Mouse (Mus musculus) heart, postnatal 14 days (tissue): ENCODE results near the gene Gm17654. TPM values are rescaled to one million over a fixed set of nuclear protein-coding genes. Genes with fewer than 3 reads are reported as not detected.
A peak's percentile ranks its signal among the peaks of the same experiment; 100 is the strongest.
"Not testable (repeated sequence)": the region's sequence is repeated elsewhere in the genome, so short reads cannot be mapped to it uniquely, and the experiment has no call there.

Source experiments
- DNase-seq, 2 experiments: peaks; one replicate each; pipeline ENCODE4 v3.0.0; 2021 to 2022
- intact Hi-C: fragments of 180-260 bp; cut with DNase I; formaldehyde crosslinking; loops from one replicate; pipeline ENCODE4 v1.15.1; 2025
- long read RNA-seq, 2 experiments: library from polyadenylated mRNA; stranded (forward); transcript quantifications; one replicate each; pipeline ENCODE4 v2.0.0; 2021
- total RNA-seq, 2 experiments: library from RNA; stranded (reverse); gene quantifications; 2 replicates each; pipeline ENCODE4 v1.2.3; 2021

Gene Gm17654
- total RNA-seq, result not detected
- long read RNA-seq, experiment 1, result 0 reads
- long read RNA-seq, experiment 2, result 0 reads

DNA sequence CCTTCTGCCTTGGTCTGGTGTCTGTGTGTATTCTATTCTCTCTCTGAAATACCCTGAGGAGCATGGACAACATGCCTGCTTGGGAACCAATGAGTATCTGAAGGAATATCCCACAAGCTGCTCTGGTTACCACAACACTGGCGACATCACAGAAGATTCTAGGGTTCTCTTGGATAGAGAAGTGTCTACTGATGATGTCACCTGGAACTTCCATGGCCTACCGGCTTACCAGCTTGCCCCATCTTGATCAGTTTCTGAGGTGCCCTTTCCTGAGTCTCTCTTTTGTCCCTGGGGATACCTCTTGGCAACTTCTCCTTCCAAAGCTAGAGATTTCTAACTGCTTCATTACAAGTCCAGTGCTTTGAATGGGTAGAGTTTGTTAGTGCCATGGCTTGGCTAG, at the start of gene Gm17654:
TSS of gene Gm17654 (minus strand) at position 101 of the 400 bp plus-strand sequence.
- DNase-seq, intact Hi-C loops: not testable (repeated sequence)

DNA sequence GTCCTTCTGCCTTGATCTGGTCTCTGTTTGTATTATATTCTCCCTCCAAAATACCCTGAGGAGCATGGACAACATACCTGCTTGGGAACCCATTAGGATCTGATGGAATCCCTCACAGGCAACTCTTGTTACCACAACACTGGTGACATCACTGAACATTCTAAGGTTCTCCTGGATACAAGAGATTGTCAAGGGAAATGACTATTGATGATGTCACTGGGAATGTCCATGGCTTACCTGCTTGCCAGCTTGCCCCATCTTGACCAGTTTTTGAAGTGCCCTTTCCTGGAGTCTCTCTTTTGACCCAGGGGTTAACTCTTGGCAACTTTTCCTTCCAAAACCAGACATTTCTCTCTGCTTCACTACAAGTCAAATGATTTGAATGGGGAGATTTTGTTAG, 29.0 kb upstream of the Gm17654 start, which contains the start of gene Gm10375:
TSS of gene Gm10375 (minus strand) at position 101 of the 400 bp plus-strand sequence.
- intact Hi-C loops, result not testable (repeated sequence)

DNA sequence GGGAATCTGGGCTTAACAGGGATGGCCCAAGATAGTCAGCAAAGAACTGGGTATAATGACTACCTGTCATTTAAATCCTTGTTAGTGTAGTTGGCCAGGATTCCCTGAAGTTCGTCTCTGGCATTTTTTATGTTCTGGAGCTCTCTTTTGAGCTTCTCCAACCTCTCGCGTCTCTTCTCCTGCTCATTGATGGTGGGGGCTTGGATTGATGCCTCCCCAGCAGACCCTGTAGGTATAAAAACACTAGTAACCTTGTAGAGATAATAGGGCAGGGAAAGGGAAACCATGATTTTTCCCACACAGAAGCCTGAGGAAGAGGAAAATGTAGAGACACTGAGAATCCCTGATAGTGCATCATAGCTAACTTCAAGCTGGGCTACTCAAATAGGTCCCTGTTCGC, 977 bp downstream of the Gm17654 start:
- intact Hi-C loops, DNase-seq: not testable (repeated sequence)

More for the DNA sequence above, 29.0 kb upstream of the Gm17654 start, which contains the start of gene Gm10375:
- not testable (repeated sequence) for DNase-seq

DNA sequence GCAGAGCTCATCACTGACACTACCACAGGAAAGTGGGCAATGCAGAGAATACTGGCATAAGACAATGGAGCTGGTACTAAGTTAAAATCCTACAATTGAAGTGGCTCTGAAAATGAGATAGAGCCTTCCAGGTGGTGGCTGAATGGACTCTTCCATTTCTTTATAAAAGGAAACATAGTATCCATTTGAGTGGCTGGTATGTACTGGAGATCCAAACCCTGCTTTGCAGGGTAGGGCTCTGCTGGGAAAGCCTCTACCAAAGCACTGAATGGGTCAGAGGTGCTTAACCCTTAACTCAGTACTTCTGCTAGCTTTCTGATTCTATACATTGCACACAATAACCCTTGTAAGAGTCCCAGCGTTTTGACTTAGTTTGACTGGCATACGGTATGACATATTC, 26.7 kb downstream of the Gm17654 start:
- intact Hi-C loops, result loop anchor here (10.0 kb wide), 1 partner anchor 277 kb away; the partner anchor contains the start of gene Gm9732
- DNase-seq, result not testable (repeated sequence)

DNA sequence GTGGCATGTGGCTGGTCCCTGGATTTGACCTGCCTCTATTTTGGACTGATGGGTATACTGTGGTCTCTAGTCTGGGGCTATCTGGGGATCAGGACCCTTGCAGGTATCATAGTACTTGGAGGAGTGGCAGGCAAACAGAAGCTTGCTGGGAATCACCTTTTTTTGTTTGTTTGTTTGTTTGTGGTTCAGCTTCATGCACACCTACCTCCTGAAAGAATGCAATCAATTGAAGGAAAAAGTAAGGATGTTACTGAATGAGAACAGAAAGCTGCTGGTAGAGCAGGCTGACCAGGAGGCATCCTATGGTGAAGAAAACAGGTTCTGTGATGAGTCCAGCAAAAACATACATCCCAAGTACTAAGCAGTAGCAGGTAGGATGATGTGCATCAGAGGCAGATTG, 32.7 kb downstream of the Gm17654 start:
- DNase-seq, intact Hi-C loops: not testable (repeated sequence)

DNA sequence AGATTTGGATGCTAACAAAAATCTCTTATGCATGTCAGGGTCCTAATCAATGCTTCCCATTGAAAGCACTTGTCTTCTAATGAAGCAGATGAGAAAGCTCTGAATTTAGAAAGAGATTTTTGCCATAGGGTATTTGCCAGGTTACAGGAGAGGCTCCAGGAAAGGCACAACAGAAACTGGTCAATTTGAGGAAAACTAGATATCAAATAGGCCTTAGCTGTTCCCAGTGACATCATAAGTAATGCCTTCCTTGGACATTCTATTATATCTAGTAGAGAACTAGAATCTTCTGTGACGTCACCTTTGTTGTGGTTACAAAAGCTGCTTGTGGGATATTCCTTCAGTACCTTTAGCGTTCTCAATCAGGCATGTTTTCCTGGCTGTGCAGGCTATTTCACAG, 35.7 kb downstream of the Gm17654 start, which contains the start of gene Gm5799:
TSS of gene Gm5799 (plus strand) at position 301 of the 400 bp plus-strand sequence.
- DNase-seq, intact Hi-C loops: not testable (repeated sequence)

DNA sequence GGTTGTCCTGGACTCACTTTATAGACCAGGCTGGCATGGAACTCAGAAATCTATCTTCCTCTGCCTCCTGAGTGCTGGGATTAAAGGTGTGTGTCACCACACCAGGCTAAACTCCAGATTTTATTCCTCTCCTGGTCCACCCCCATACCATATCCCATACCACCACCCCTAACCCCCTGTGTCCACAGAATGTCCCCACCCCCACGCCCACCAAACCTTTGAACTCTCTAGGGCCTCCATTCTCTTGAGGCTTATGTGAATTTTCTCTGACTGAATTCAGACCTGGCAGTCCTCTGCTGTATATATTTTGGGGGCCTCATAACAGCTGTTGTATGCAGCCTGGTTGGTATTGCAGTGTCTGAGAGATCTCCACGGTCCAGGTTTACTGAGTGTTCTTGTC, 40.8 kb downstream of the Gm17654 start:
- intact Hi-C loops, DNase-seq: not testable (repeated sequence)

DNA sequence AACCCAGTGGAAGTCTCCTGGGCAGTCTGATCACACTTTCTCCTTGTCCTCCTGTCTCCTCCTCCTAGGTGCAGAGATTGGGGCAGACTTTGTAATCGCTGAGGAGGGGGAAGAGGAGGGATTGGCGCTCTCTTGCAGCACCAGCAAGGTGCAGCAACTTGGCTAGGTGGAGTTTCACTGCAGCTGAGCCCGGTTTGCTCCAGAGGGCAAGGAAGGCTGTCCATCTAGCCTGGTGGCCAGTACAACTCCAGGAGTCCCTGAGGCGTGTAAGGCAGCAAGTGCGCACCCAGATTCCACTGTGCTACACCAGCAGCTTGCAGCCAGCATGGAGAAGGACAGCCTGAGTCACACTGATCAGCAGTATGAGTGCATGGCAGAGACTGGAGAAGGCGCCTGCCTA, 46.6 kb downstream of the Gm17654 start:
- intact Hi-C loops, result not testable (repeated sequence)
- peak in 1 of 2 experiments; percentile 11 for DNase-seq

DNA sequence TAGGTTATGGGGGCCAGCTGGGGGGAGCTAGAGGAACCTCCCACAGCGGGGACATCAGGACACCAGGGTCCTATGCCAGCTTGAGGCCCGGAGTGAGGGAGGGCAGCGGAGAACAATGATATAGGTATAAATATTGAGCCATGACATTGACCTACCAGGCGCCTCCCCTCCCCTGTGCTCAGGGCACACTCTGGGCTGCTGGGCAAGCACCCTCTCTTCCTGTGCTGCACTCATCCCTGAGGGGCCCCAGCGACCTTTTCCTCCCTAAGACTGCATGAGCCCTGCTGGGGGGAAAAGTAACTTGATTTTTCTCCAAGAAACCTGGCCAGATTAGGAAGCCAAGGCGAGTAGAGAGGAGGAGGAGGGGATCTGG, 46.9 kb downstream of the Gm17654 start:
- intact Hi-C loops, DNase-seq: not testable (repeated sequence)

DNA sequence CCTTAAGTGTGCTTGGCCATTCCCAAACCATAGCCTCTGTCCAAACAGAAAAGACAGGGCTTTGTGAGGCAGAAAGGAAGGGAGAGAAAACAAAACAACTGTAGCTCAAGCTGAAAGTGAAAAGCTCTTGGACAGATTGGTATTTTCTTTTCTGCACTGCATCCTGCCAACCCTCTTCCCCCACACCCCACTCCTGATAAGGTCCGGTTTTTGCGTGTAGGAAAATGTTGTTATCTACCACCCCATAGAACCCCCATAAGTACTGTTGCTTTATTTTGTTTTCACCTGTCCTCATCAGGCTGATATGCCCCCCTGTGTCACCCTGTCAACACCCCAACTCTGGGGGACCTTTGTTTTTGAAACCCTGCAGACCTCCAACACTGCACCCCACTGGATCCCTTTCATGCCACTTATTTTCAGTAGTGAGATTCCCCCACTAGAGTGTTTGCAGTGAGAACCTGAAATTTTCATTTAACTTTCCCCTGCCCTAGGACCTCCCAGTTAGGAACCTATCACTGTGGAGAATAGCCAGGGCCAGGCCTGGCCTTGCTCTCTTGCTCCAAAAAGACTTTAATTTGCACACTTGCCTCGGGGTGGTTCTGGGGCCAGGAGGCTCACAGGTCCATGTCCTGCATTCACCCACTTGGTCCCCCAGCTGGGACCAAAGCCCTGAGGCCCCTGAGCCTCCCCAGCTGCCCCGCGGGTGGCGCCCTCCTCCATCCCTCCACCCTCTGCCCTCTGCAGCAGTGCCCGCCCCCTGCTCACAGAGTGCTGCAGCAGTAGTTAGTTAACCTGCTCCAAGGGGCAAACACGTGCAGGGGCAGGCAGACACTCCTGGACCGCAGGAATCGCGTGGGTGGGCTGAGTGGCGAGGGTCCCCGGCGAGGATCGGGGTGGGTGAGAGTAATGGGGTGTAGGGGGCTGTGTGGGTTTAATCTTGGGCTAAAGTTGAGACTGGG, 47.6 kb downstream of the Gm17654 start:
- DNase-seq, intact Hi-C loops: not testable (repeated sequence)

Other genes with a start within 250 kb of the Gm17654 start
- not detected for gene 1700001F09Rik, start 231.3 kb downstream of the Gm17654 start, total RNA-seq
- not detected for gene Gm8138, start 162.8 kb downstream of the Gm17654 start, total RNA-seq
- not detected for gene Gm5799, start 35.6 kb downstream of the Gm17654 start, total RNA-seq
- gene Gm10375, start 28.9 kb upstream of the Gm17654 start, total RNA-seq, result not detected
- gene Gm8165, start 98.1 kb upstream of the Gm17654 start, total RNA-seq, result not detected
- under 1 TPM; 0.68 to 0.72 TPM for gene Gm7324, start 118.7 kb upstream of the Gm17654 start, total RNA-seq
- gene Gm16506, start 148.3 kb upstream of the Gm17654 start, total RNA-seq, result not detected
- gene Gm6526, start 168.7 kb upstream of the Gm17654 start, total RNA-seq, result not detected
- gene Gm8180, start 205.6 kb upstream of the Gm17654 start, total RNA-seq, result not detected